Mouse (Mus musculus): ENCODE measurements around the gene Rerg.

DNA sequence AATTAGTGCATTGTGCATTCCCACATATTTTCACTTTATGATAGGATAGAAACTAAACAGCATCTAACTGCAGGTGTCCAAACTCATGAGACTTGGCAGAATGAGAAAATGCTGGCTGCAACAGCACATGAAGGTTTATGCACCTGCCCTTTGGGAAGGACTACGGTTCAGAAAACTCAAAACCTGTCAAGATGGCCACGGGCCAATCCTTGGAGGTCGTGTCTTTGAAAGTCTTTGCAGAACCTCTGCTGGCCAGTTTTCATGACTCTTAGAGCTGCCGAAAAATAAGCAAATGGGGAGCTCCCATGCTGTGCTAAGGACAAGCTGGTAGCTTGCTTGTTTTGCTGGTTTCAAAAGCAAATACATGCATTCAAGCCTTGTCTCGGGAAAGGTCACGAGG is 156.0 kb downstream of the Rerg start:
- TF ChIP-seq CTCF (IDR thresholded peaks at IDR 0.05; ENCODE audit: low read depth) (no peak), EP300 (IDR thresholded peaks at IDR 0.05; ENCODE audit: low read depth) (no peak)
